Comparison of ENCODE assay signal across 15 mouse cellular contexts in the genomic region with DNA sequence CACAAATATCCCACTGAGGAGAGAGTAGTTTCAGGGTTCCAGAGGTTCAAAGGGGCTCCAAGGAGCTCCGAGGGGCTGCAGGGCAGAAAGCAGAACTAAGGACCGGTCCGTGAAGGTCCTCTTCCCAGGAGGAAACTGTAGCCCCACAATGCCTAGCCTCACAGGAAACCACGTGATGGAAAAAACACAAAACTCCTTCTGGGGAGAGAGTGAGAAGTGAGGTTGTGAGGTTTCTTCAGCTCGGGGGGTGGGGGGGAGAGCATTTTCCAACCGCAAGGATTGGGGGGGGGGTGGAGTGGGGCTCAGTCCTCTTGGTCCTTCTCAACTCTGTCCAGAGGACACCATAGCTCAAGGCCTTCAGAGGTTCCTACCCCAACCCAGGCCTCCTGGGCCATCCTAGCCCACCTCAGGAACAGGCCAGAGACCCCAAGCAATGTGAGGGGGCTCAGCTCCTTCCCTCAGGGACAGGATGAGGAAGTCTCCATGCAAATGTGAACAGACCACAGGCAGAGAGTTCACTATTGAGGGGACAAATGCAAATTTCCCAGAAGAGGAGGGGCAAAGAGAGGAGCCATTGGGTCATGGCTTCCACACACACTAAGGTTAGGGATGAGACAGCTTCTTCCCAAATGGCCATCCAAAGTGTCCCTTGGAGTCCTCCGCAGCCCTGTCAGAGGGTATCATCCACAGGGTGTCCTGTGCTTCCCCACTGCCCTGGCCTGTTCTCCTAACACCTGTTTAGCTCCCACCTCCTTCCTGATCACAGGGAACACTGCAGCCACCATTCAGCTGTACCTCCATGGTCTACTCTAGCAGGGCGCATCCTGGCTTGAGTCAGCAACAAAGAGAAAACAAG. TPM values are rescaled to one million over a fixed set of nuclear protein-coding genes. Genes with fewer than 3 reads are reported as not detected.
DNase-seq lines count a peak whose midpoint lies in the region; ATAC-seq and TF ChIP-seq lines count a peak whose summit lies in the region.
"Had no signal": no experiment of that assay in that cellular context is flagged by ENCODE, and none has a peak within 500 bp of the region (broad histone marks: within the 10 kb centered on the region; RNA-seq: fewer than 3 reads in every experiment).

No protein-coding gene starts in this region.

- H3K27me3 ChIP-seq in liver, postnatal 0 days (ENCODE audit: insufficient read depth, low read length), result no peaks in the 10 kb centered on the region
- H3K27me3 ChIP-seq in heart, embryonic 12.5 days (replicated peaks), result no peaks in the 10 kb centered on the region

- no peak for TF ChIP-seq EP300 in liver, postnatal 0 days (IDR thresholded peaks at IDR 0.05; ENCODE audit: low read depth)

- no peak for TF ChIP-seq CTCF in bone marrow macrophage, adult 2 months (IDR thresholded peaks at IDR 0.05; ENCODE audit: low read depth, low read length)
- no peak for TF ChIP-seq CTCF in liver, postnatal 0 days (IDR thresholded peaks at IDR 0.05; ENCODE audit: low read depth)

- DNase-seq in spleen, adult 18-20 months, result peak; percentile 65 to 69
- no peak for DNase-seq in spleen, postnatal 4 days (ENCODE audit: low spot score in 2 of 2)
- DNase-seq in liver, postnatal 0 days, result peak; percentile 30
- peak; percentile 62 for DNase-seq in thymus, postnatal 14 days
- no peak for DNase-seq in urinary bladder, postnatal 10 days (ENCODE audit: low spot score)
- no peak for DNase-seq in layer of hippocampus, postnatal 25 days (ENCODE audit: extremely low spot score in 1 of 2, low spot score in 1 of 2)
- DNase-seq: adrenal gland, postnatal 14 days; kidney, postnatal 25 days had no signal

- peak overlapping the region; percentile 95 for H3K4me3 ChIP-seq in bone marrow macrophage, adult 2 months (ENCODE audit: insufficient read depth, low read length)
- H3K4me3 ChIP-seq in liver, postnatal 0 days (ENCODE audit: low read depth, low read length), result peak overlapping the region; percentile 22; the same call in 1 of the 2 replicates
- no peak overlapping the region for H3K4me3 ChIP-seq in heart, embryonic 12.5 days

- peak overlapping the region; percentile 64 for H3K4me2 ChIP-seq in liver, postnatal 0 days (ENCODE audit: low read depth, low read length)
- H3K4me2 ChIP-seq in heart, embryonic 12.5 days, result no peak overlapping the region

- ATAC-seq in liver, postnatal 0 days, result peak; percentile 61
- ATAC-seq in heart, embryonic 12.5 days (ENCODE audit: insufficient number of reproducible peaks, low FRiP score), result no peak

- H3K9ac ChIP-seq in liver, postnatal 0 days (replicated peaks), result peak overlapping the region; percentile 44; the same call in 1 of the 2 replicates
- no peak overlapping the region for H3K9ac ChIP-seq in heart, embryonic 12.5 days

- H3K4me1 ChIP-seq in bone marrow macrophage, adult 2 months (ENCODE audit: control insufficient read depth, insufficient read depth, low read length), result peaks cover 58% of the 10 kb centered on the region
- peaks cover 14% of the 10 kb centered on the region for H3K4me1 ChIP-seq in liver, postnatal 0 days (ENCODE audit: insufficient read depth)
- no peaks in the 10 kb centered on the region; the same call in 1 of the 2 replicates for H3K4me1 ChIP-seq in heart, embryonic 12.5 days (replicated peaks)

- H3K27ac ChIP-seq in bone marrow macrophage, adult 2 months (ENCODE audit: insufficient read depth, low read depth, low read length), result peak overlapping the region; percentile 98
- H3K27ac ChIP-seq in liver, postnatal 0 days (ENCODE audit: low read depth), result peak overlapping the region; percentile 69
- no peak overlapping the region for H3K27ac ChIP-seq in heart, embryonic 12.5 days (ENCODE audit: poor library complexity, severe bottlenecking)

- H3K36me3 ChIP-seq in liver, postnatal 0 days (replicated peaks; ENCODE audit: insufficient read depth, low read length), result peaks cover 31% of the 10 kb centered on the region
- no peaks in the 10 kb centered on the region for H3K36me3 ChIP-seq in heart, embryonic 12.5 days

- 41% methylated on average over 8 of the region's 8 CpGs for WGBS in liver, postnatal 0 days (ENCODE audit: insufficient replicate concordance)
- 71% methylated on average over 8 of the region's 8 CpGs for WGBS in heart, embryonic 12.5 days

- no peaks in the 10 kb centered on the region for H3K9me3 ChIP-seq in liver, postnatal 0 days (ENCODE audit: low read length)
- no peaks in the 10 kb centered on the region for H3K9me3 ChIP-seq in heart, embryonic 12.5 days (replicated peaks)

- TF ChIP-seq POLR2A in bone marrow macrophage, adult 2 months (IDR thresholded peaks at IDR 0.05; ENCODE audit: borderline replicate concordance, low read depth, low read length), result no peak

RNA-seq across cellular contexts. Expression of a gene that starts 8.4 kb away (rescaled TPM):
- polyA plus RNA-seq in bone marrow macrophage, adult 2 months (2012; ENCODE audit: insufficient read depth, insufficient read length, missing spikeins), result 583 and 614 TPM in 2 replicates
- polyA plus RNA-seq in liver, postnatal 0 days (2015; fragmentation: Nextera tagmentation; extraction: Ambion mirVana), result 39.2 and 45.1 TPM in 2 replicates
- 1 to 10 TPM; 2.9 to 4.0 TPM for total RNA-seq in layer of hippocampus, postnatal 25 days (2021)
- polyA plus RNA-seq in heart, embryonic 12.5 days (2016; fragmentation: Nextera tagmentation; extraction: Ambion mirVana), result 4.4 and 4.9 TPM in 2 replicates

RNA-seq across cellular contexts. Expression of a gene that starts 11.1 kb away (rescaled TPM):
- 221 and 253 TPM in 2 replicates for polyA plus RNA-seq in bone marrow macrophage, adult 2 months (2012; ENCODE audit: insufficient read depth, insufficient read length, missing spikeins)
- 148 and 157 TPM in 2 replicates for polyA plus RNA-seq in liver, postnatal 0 days (2015; fragmentation: Nextera tagmentation; extraction: Ambion mirVana)
- 100 to 1,000 TPM; 350 to 372 TPM for total RNA-seq in layer of hippocampus, postnatal 25 days (2021)
- polyA plus RNA-seq in heart, embryonic 12.5 days (2016; fragmentation: Nextera tagmentation; extraction: Ambion mirVana), result 352 and 365 TPM in 2 replicates

RNA-seq across cellular contexts. Expression of a gene that starts 17.9 kb away (rescaled TPM):
- 94.1 and 97.8 TPM in 2 replicates for polyA plus RNA-seq in bone marrow macrophage, adult 2 months (2012; ENCODE audit: insufficient read depth, insufficient read length, missing spikeins)
- 308 and 318 TPM in 2 replicates for polyA plus RNA-seq in liver, postnatal 0 days (2015; fragmentation: Nextera tagmentation; extraction: Ambion mirVana)
- 100 to 1,000 TPM; 120 to 124 TPM for total RNA-seq in layer of hippocampus, postnatal 25 days (2021)
- 345 and 349 TPM in 2 replicates for polyA plus RNA-seq in heart, embryonic 12.5 days (2016; fragmentation: Nextera tagmentation; extraction: Ambion mirVana)

RNA-seq across cellular contexts. Expression of a gene that starts 18.1 kb away (rescaled TPM):
- 48.2 and 54.9 TPM in 2 replicates for polyA plus RNA-seq in bone marrow macrophage, adult 2 months (2012; ENCODE audit: insufficient read depth, insufficient read length, missing spikeins)
- 93.2 and 96.9 TPM in 2 replicates for polyA plus RNA-seq in liver, postnatal 0 days (2015; fragmentation: Nextera tagmentation; extraction: Ambion mirVana)
- total RNA-seq in layer of hippocampus, postnatal 25 days (2021), result 10 to 100 TPM; 51.3 to 54.4 TPM
- 105 and 107 TPM in 2 replicates for polyA plus RNA-seq in heart, embryonic 12.5 days (2016; fragmentation: Nextera tagmentation; extraction: Ambion mirVana)

RNA-seq across cellular contexts. Expression of a gene that starts 25.7 kb away (rescaled TPM):
- polyA plus RNA-seq in bone marrow macrophage, adult 2 months (2012; ENCODE audit: insufficient read depth, insufficient read length, missing spikeins), result not detected in 2 replicates
- not detected in 2 replicates for polyA plus RNA-seq in liver, postnatal 0 days (2015; fragmentation: Nextera tagmentation; extraction: Ambion mirVana)
- under 1 TPM in 1 of 2 experiments, not detected in 1; 0.71 TPM for total RNA-seq in layer of hippocampus, postnatal 25 days (2021)
- polyA plus RNA-seq in heart, embryonic 12.5 days (2016; fragmentation: Nextera tagmentation; extraction: Ambion mirVana), result not detected in 2 replicates
- total RNA-seq: adrenal gland, postnatal 14 days; gastrocnemius, adult 8-10 months; left cerebral cortex, postnatal 10 days; megakaryocyte-erythroid progenitor cell, adult 5-6 weeks had no signal
- polyA plus RNA-seq: neural tube, embryonic 14.5 days; stomach, embryonic 14.5 days had no signal

Comparison
In these comparisons a context has a peak if more than half of its experiments do, and no peak if none do; other contexts are left out.
1. DNase-seq: peak in spleen, adult 18-20 months (2 of 2), liver, postnatal 0 days (single experiment) and thymus, postnatal 14 days (single experiment); none in spleen, postnatal 4 days (0 of 2), urinary bladder, postnatal 10 days (single experiment) and layer of hippocampus, postnatal 25 days (0 of 2).
2. RNA of a gene that starts 8.4 kb away (polyA plus RNA-seq): 583 to 614 TPM in bone marrow macrophage, adult 2 months; 39.2 to 45.1 TPM in liver, postnatal 0 days and 4.4 to 4.9 TPM in heart, embryonic 12.5 days; every median in the first group is over 10 times any median in the second.